Mouse (Mus musculus) intestine, postnatal 0 days (tissue): ENCODE data around the gene Ext2. TPM values are rescaled to one million over a fixed set of nuclear protein-coding genes. Genes with fewer than 3 reads are reported as not detected.

Source experiments
- ATAC-seq: fragments of 200-750 bp; cut with Nextera tagmentation; 2 replicates; pipeline ENCODE4 v1.8.0; 2017; ENCODE audit warnings: mild to moderate bottlenecking, moderate TSS enrichment, moderate library complexity
- H3K27ac ChIP-seq: fragments of 300-500 bp; sonication (generic); 2 replicates; pipeline ENCODE4 v1.5.1; 2014; ENCODE audit warnings: mild to moderate bottlenecking, low read depth, low read length, moderate library complexity
- H3K27me3 ChIP-seq: fragments of 300-500 bp; sonication (generic); replicated peaks from 2 replicates; pipeline ENCODE4 v1.6.1; 2014; ENCODE audit warnings: low read length, mixed read lengths; ENCODE audit not compliant: control insufficient read depth, insufficient read depth
- H3K36me3 ChIP-seq: fragments of 300-500 bp; sonication (generic); 2 replicates; pipeline ENCODE4 v1.6.1; 2014; ENCODE audit warnings: mild to moderate bottlenecking, moderate library complexity; ENCODE audit not compliant: control insufficient read depth, insufficient read depth
- H3K4me1 ChIP-seq: fragments of 300-500 bp; sonication (generic); replicated peaks from 2 replicates; pipeline ENCODE4 v1.6.1; 2014; ENCODE audit warnings: antibody characterized with exemption, low read length, mixed read lengths; ENCODE audit not compliant: control insufficient read depth, insufficient read depth
- H3K4me2 ChIP-seq: fragments of 300-500 bp; sonication (generic); replicated peaks from 2 replicates; pipeline ENCODE4 v1.6.1; 2014; ENCODE audit warnings: low read depth, mild to moderate bottlenecking, moderate library complexity
- H3K4me3 ChIP-seq: fragments of 300-500 bp; sonication (generic); 2 replicates; pipeline ENCODE4 v1.5.1; 2014; ENCODE audit warnings: low read depth, low read length
- H3K9ac ChIP-seq: fragments of 300-500 bp; sonication (generic); 2 replicates; pipeline ENCODE4 v1.6.1; 2014; ENCODE audit warnings: mild to moderate bottlenecking, low read depth, low read length
- H3K9me3 ChIP-seq: fragments of 300-500 bp; sonication (generic); 2 replicates; pipeline ENCODE4 v1.6.1; 2016; ENCODE audit warnings: mixed run types; ENCODE audit not compliant: control insufficient read depth
- CTCF ChIP-seq: sonication (generic); IDR thresholded peaks from 2 replicates; pipeline ENCODE4 v1.5.1; 2016; ENCODE audit warnings: low read depth, mild to moderate bottlenecking, control low read depth, antibody characterized with exemption, moderate library complexity
- WGBS: fragments of 180-500 bp; shearing (Covaris S2); extraction: QIAGEN DNeasy Blood & Tissue Kit; methylation state at CpG from one replicate; pipeline ENCODE4 v1.1.7; 2014; 5-methylcytosine and 5-hydroxymethylcytosine counted together
- polyA plus RNA-seq: library from polyadenylated mRNA; unstranded; fragments of >200 nt; fragmentation: Nextera tagmentation; extraction: Ambion mirVana; gene quantifications from 2 replicates; pipeline ENCODE4 v1.2.1, GENCODE M21; 2015

Ext2 gene
- polyA plus RNA-seq, 1 experiment from 2014 or later = 40.8 TPM

- peaks cover 43% of the 10 kb centered on the region for H3K36me3 ChIP-seq
- no peak for ATAC-seq
- no peak overlapping the region for H3K9ac ChIP-seq
- no peaks in the 10 kb centered on the region for H3K9me3 ChIP-seq
- H3K27ac ChIP-seq = no peak overlapping the region
- 97% methylated on average over 4 of the region's 4 CpGs for WGBS
- no peak overlapping the region for H3K4me2 ChIP-seq
- no peaks in the 10 kb centered on the region for H3K4me1 ChIP-seq
- no peak for TF ChIP-seq CTCF
- H3K27me3 ChIP-seq = no peaks in the 10 kb centered on the region
- H3K4me3 ChIP-seq = no peak overlapping the region
These were observed 16.6 kb upstream of the Ext2 start for GRCm38 (mm10) chr2:93838931-93839330.

- no peak overlapping the region for H3K27ac ChIP-seq
- H3K9ac ChIP-seq = no peak overlapping the region
- H3K36me3 ChIP-seq = peaks cover 24% of the 10 kb centered on the region; the same call in 1 of the 2 replicates
- H3K27me3 ChIP-seq = no peaks in the 10 kb centered on the region
- ATAC-seq = peak; percentile 43; the same call in 1 of the 2 replicates
- TF ChIP-seq CTCF = no peak
- 68% methylated on average over 13 of the region's 13 CpGs for WGBS
- no peak overlapping the region for H3K4me3 ChIP-seq
- no peaks in the 10 kb centered on the region for H3K4me1 ChIP-seq
- H3K9me3 ChIP-seq = no peaks in the 10 kb centered on the region
- H3K4me2 ChIP-seq = no peak overlapping the region
These were observed 13.9 kb upstream of the Ext2 start for GRCm38 (mm10) chr2:93836232-93836785.

- Histone ChIP-seq H3K4me2 (no peak overlapping the region), H3K4me1 (no peaks in the 10 kb centered on the region), H3K9ac (no peak overlapping the region), H3K27me3 (no peaks in the 10 kb centered on the region), H3K4me3 (no peak overlapping the region), H3K9me3 (no peaks in the 10 kb centered on the region), H3K27ac (no peak overlapping the region), H3K36me3 (peaks cover 18% of the 10 kb centered on the region; the same call in 1 of the 2 replicates)
- no peak for TF ChIP-seq CTCF
- ATAC-seq = no peak
- WGBS = 73% methylated on average over 11 of the region's 11 CpGs
These were observed 13.2 kb upstream of the Ext2 start for GRCm38 (mm10) chr2:93835596-93835995.

- peaks cover 3% of the 10 kb centered on the region; the same call in 1 of the 2 replicates for H3K36me3 ChIP-seq
- no peak overlapping the region for H3K27ac ChIP-seq
- H3K4me3 ChIP-seq = no peak overlapping the region
- H3K27me3 ChIP-seq = no peaks in the 10 kb centered on the region
- H3K9me3 ChIP-seq = no peaks in the 10 kb centered on the region
- H3K4me2 ChIP-seq = no peak overlapping the region
- 0 out of 2 replicates have a peak, but pooled peaks cover 5% of the 10 kb centered on the region for H3K4me1 ChIP-seq
- 17% methylated on average over 8 of the region's 8 CpGs for WGBS
- peak; percentile 99 for TF ChIP-seq CTCF
- H3K9ac ChIP-seq = no peak overlapping the region
- ATAC-seq = peak; percentile 56; the same call in 1 of the 2 replicates
These were observed 1.2 kb upstream of the Ext2 start for GRCm38 (mm10) chr2:93823519-93823918.

GRCm38 (mm10) chr2:93817791-93818190, 4.6 kb downstream of the Ext2 start:
- ATAC-seq = no peak
- H3K27me3 ChIP-seq = no peaks in the 10 kb centered on the region
- H3K27ac ChIP-seq = no peak overlapping the region
- no peak overlapping the region for H3K4me2 ChIP-seq
- H3K4me1 ChIP-seq = 0 out of 2 replicates have a peak, but pooled peaks cover 5% of the 10 kb centered on the region
- H3K4me3 ChIP-seq = no peak overlapping the region
- no peak for TF ChIP-seq CTCF
- no peak overlapping the region for H3K9ac ChIP-seq
- peaks cover 11% of the 10 kb centered on the region for H3K36me3 ChIP-seq
- H3K9me3 ChIP-seq = no peaks in the 10 kb centered on the region
- 90% methylated on average over 5 of the region's 5 CpGs for WGBS

GRCm38 (mm10) chr2:93813343-93813742, 9.0 kb downstream of the Ext2 start:
- Histone ChIP-seq H3K4me2 (no peak overlapping the region), H3K4me3 (no peak overlapping the region), H3K9me3 (no peaks in the 10 kb centered on the region), H3K4me1 (no peaks in the 10 kb centered on the region), H3K27ac (no peak overlapping the region), H3K27me3 (no peaks in the 10 kb centered on the region), H3K9ac (no peak overlapping the region), H3K36me3 (peaks cover 34% of the 10 kb centered on the region)
- no peak for TF ChIP-seq CTCF
- WGBS = 93% methylated on average over 22 of the region's 22 CpGs
- no peak for ATAC-seq
